In the genomic region with DNA sequence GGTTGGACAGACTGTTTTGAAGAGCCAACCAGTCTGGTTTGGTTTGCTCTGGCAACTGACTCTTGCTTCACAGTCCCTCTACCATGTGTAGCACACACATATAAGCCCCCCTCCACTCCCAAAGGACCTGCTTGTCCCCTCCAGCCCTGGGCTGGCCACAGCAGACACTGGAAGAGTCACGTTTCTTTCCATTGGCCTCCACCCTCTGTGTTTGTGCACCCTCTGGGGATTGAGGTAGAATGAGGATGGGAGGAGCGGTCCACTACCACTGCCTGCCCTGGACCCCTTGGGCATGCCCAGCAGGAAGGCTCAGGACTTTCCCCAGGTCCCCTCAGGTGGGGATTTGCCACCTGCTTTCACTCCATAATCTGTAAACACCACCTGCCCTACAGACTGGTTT, we compare ENCODE assay signal across 9 mouse cellular contexts. TPM values are rescaled to one million over a fixed set of nuclear protein-coding genes. Genes with fewer than 3 reads are reported as not detected.
A peak's percentile ranks its signal among the peaks of the same experiment; 100 is the strongest.
DNase-seq lines count a peak whose midpoint lies in the region; ATAC-seq lines count a peak whose summit lies in the region.
"Had no signal": no experiment of that assay in that cellular context is flagged by ENCODE, and none has a peak within 500 bp of the region (broad histone marks: within the 10 kb centered on the region; RNA-seq: fewer than 3 reads in every experiment).

No protein-coding gene starts in this region.

- no peaks in the 10 kb centered on the region for H3K27me3 ChIP-seq in heart, embryonic 13.5 days (replicated peaks)
- no peaks in the 10 kb centered on the region for H3K27me3 ChIP-seq in embryonic facial prominence, embryonic 12.5 days
- H3K27me3 ChIP-seq in hindbrain, embryonic 14.5 days (ENCODE audit: control insufficient read depth, insufficient read depth, low read length), result no peaks in the 10 kb centered on the region
- H3K27me3 ChIP-seq in midbrain, embryonic 11.5 days (ENCODE audit: control insufficient read depth, insufficient read depth, low read length), result no peaks in the 10 kb centered on the region; the same call in 1 of the 2 replicates

- H3K27ac ChIP-seq in heart, embryonic 13.5 days (replicated peaks), result 0 out of 2 replicates have a peak overlapping the region, but pooled peaks have one; percentile 89
- no peak overlapping the region for H3K27ac ChIP-seq in embryonic facial prominence, embryonic 12.5 days
- no peak overlapping the region for H3K27ac ChIP-seq in hindbrain, embryonic 14.5 days
- no peak overlapping the region for H3K27ac ChIP-seq in midbrain, embryonic 11.5 days (ENCODE audit: low read depth, low read length)

- no peak for DNase-seq in heart, adult 8-10 months (ENCODE audit: low spot score)
- DNase-seq in hindbrain, embryonic 14.5 days (ENCODE audit: low spot score), result no peak
- DNase-seq in midbrain, embryonic 11.5 days (ENCODE audit: low spot score, missing footprints), result no peak
- DNase-seq in frontal cortex, postnatal 14 days (ENCODE audit: low spot score in 2 of 2), result no peak
- no peak for DNase-seq in thymus, postnatal 4 days

- H3K36me3 ChIP-seq in heart, embryonic 13.5 days, result peaks cover 14% of the 10 kb centered on the region
- peaks cover 4% of the 10 kb centered on the region; the same call in 1 of the 2 replicates for H3K36me3 ChIP-seq in embryonic facial prominence, embryonic 12.5 days
- no peaks in the 10 kb centered on the region for H3K36me3 ChIP-seq in hindbrain, embryonic 14.5 days (replicated peaks; ENCODE audit: control insufficient read depth, insufficient read depth)
- H3K36me3 ChIP-seq in midbrain, embryonic 11.5 days (ENCODE audit: control insufficient read depth, insufficient read depth, low read length), result no peaks in the 10 kb centered on the region

- peak overlapping the region; percentile 100 for H3K4me2 ChIP-seq in heart, embryonic 13.5 days
- H3K4me2 ChIP-seq in embryonic facial prominence, embryonic 12.5 days (replicated peaks), result peak overlapping the region; percentile 97
- H3K4me2 ChIP-seq in hindbrain, embryonic 14.5 days (replicated peaks), result peak overlapping the region; percentile 93
- peak overlapping the region; percentile 97; the same call in 1 of the 2 replicates for H3K4me2 ChIP-seq in midbrain, embryonic 11.5 days

- H3K9ac ChIP-seq in heart, embryonic 13.5 days, result peak overlapping the region; percentile 94; the same call in 1 of the 2 replicates
- H3K9ac ChIP-seq in embryonic facial prominence, embryonic 12.5 days, result peak overlapping the region; percentile 88; the same call in 1 of the 2 replicates
- H3K9ac ChIP-seq in hindbrain, embryonic 14.5 days, result peak overlapping the region; percentile 90; the same call in 1 of the 2 replicates
- no peak overlapping the region for H3K9ac ChIP-seq in midbrain, embryonic 11.5 days (ENCODE audit: low read length)

- no peaks in the 10 kb centered on the region for H3K9me3 ChIP-seq in heart, embryonic 13.5 days
- H3K9me3 ChIP-seq in embryonic facial prominence, embryonic 12.5 days, result no peaks in the 10 kb centered on the region
- no peaks in the 10 kb centered on the region for H3K9me3 ChIP-seq in hindbrain, embryonic 14.5 days (ENCODE audit: control insufficient read depth, low read length)
- no peaks in the 10 kb centered on the region for H3K9me3 ChIP-seq in midbrain, embryonic 11.5 days (ENCODE audit: control insufficient read depth, low read length)

- peak overlapping the region; percentile 85 for H3K4me3 ChIP-seq in heart, embryonic 13.5 days
- peak overlapping the region; percentile 82 for H3K4me3 ChIP-seq in embryonic facial prominence, embryonic 12.5 days
- peak overlapping the region; percentile 82; the same call in 1 of the 2 replicates for H3K4me3 ChIP-seq in hindbrain, embryonic 14.5 days (replicated peaks; ENCODE audit: low read length)
- peak overlapping the region; percentile 63; the same call in 1 of the 2 replicates for H3K4me3 ChIP-seq in midbrain, embryonic 11.5 days (ENCODE audit: low read depth, low read length)

- ATAC-seq in heart, embryonic 13.5 days (ENCODE audit: extremely low read depth, insufficient number of reproducible peaks, low FRiP score, low TSS enrichment), result no peak
- ATAC-seq in embryonic facial prominence, embryonic 12.5 days (ENCODE audit: insufficient number of reproducible peaks, insufficient read depth, low FRiP score, low TSS enrichment), result no peak
- no peak for ATAC-seq in hindbrain, embryonic 14.5 days (ENCODE audit: low FRiP score)
- no peak for ATAC-seq in midbrain, embryonic 11.5 days (ENCODE audit: low FRiP score)
- ATAC-seq in erythroid progenitor cell, adult 5-6 weeks (replicated peaks; ENCODE audit: low FRiP score, poor library complexity, severe bottlenecking), result no peak
- ATAC-seq: CD4-positive, CD25-positive, alpha-beta regulatory T cell, adult 4 months had no signal

- 66% methylated on average over 2 of the region's 2 CpGs for WGBS in heart, embryonic 13.5 days
- 37% methylated on average over 2 of the region's 2 CpGs for WGBS in embryonic facial prominence, embryonic 12.5 days
- 47% methylated on average over 2 of the region's 2 CpGs for WGBS in hindbrain, embryonic 14.5 days
- 44% methylated on average over 2 of the region's 2 CpGs for WGBS in midbrain, embryonic 11.5 days

- H3K4me1 ChIP-seq in heart, embryonic 13.5 days, result peaks cover 39% of the 10 kb centered on the region
- peaks cover 37% of the 10 kb centered on the region for H3K4me1 ChIP-seq in embryonic facial prominence, embryonic 12.5 days
- H3K4me1 ChIP-seq in hindbrain, embryonic 14.5 days (replicated peaks; ENCODE audit: control insufficient read depth, insufficient read depth, low read length), result peaks cover 22% of the 10 kb centered on the region
- H3K4me1 ChIP-seq in midbrain, embryonic 11.5 days (ENCODE audit: control insufficient read depth, insufficient read depth, low read length), result peaks cover 17% of the 10 kb centered on the region; the same call in 1 of the 2 replicates

RNA-seq across cellular contexts. Expression of a gene that starts 1.8 kb away (rescaled TPM):
- 6.8 and 8.2 TPM in 2 replicates for polyA plus RNA-seq in heart, embryonic 13.5 days (2015; fragmentation: Nextera tagmentation; extraction: Ambion mirVana)
- 10 to 100 TPM in 1 of 4 experiments, 1 to 10 TPM in 3; 7.5 to 10.2 (median 7.8) TPM for total RNA-seq in heart, adult 8-10 months (2022)
- polyA plus RNA-seq in embryonic facial prominence, embryonic 12.5 days (2016; fragmentation: Nextera tagmentation; extraction: Ambion mirVana), result 16.0 and 16.8 TPM in 2 replicates
- polyA plus RNA-seq in hindbrain, embryonic 14.5 days (2014; fragmentation: Nextera tagmentation; extraction: Ambion mirVana), result 7.5 and 7.7 TPM in 2 replicates
- 4.9 and 5.5 TPM in 2 replicates for polyA plus RNA-seq in midbrain, embryonic 11.5 days (2014; fragmentation: Nextera tagmentation; extraction: Ambion mirVana)
- 0.72 and 4.2 TPM in 2 replicates for total RNA-seq in erythroid progenitor cell, adult 5-6 weeks (2015; ENCODE audit: low replicate concordance)
- total RNA-seq in erythroid progenitor cell, adult 5-6 weeks (2017; ENCODE audit: low replicate concordance), result 0.38 and 2.2 TPM in 2 replicates
